Mouse (Mus musculus) stomach, postnatal 0 days (tissue): ENCODE measurements around the gene Gm973. TPM values are rescaled to one million over a fixed set of nuclear protein-coding genes. Genes with fewer than 3 reads are reported as not detected.
"Not testable (repeated sequence)": the region's sequence is repeated elsewhere in the genome, so short reads cannot be mapped to it uniquely, and the experiment has no call there.

Experiments used
- ATAC-seq: fragments of 200-750 bp; cut with Nextera tagmentation; 2 replicates; pipeline ENCODE4 v1.8.0; 2017; ENCODE audit not compliant: low FRiP score, low TSS enrichment
- DNase-seq: peaks from one replicate; pipeline ENCODE4 v3.0.0-alpha.2; 2016; ENCODE audit warnings: low spot score
- H3K27ac ChIP-seq: fragments of 300-500 bp; sonication (generic); replicated peaks from 2 replicates; pipeline ENCODE4 v1.5.1; 2014; ENCODE audit warnings: mild to moderate bottlenecking, control low read depth
- H3K27me3 ChIP-seq: fragments of 300-500 bp; sonication (generic); 2 replicates; pipeline ENCODE4 v1.6.1; 2014; ENCODE audit warnings: low read length; ENCODE audit not compliant: control insufficient read depth, insufficient read depth
- H3K36me3 ChIP-seq: fragments of 300-500 bp; sonication (generic); 2 replicates; pipeline ENCODE4 v1.6.1; 2014; ENCODE audit warnings: low read length, mixed read lengths; ENCODE audit not compliant: control insufficient read depth, insufficient read depth
- H3K4me1 ChIP-seq: fragments of 300-500 bp; sonication (generic); replicated peaks from 2 replicates; pipeline ENCODE4 v1.6.1; 2014; ENCODE audit warnings: antibody characterized with exemption; ENCODE audit not compliant: control insufficient read depth, insufficient read depth
- H3K4me2 ChIP-seq: fragments of 300-500 bp; sonication (generic); replicated peaks from 2 replicates; pipeline ENCODE4 v1.6.1; 2014; ENCODE audit warnings: low read depth, mild to moderate bottlenecking, control low read depth, moderate library complexity
- H3K4me3 ChIP-seq: fragments of 300-500 bp; sonication (generic); 2 replicates; pipeline ENCODE4 v1.5.1; 2014; ENCODE audit warnings: low read depth, low read length, control low read depth
- H3K9ac ChIP-seq: fragments of 300-500 bp; sonication (generic); 2 replicates; pipeline ENCODE4 v1.6.1; 2014; ENCODE audit warnings: mild to moderate bottlenecking, low read length, control low read depth, mixed read lengths
- H3K9me3 ChIP-seq: fragments of 300-500 bp; sonication (generic); 2 replicates; pipeline ENCODE4 v1.6.1; 2016; ENCODE audit warnings: low read length; ENCODE audit not compliant: control insufficient read depth
- CTCF ChIP-seq: IDR thresholded peaks from 2 replicates; pipeline ENCODE4 v1.5.1; 2016; ENCODE audit warnings: antibody characterized with exemption, low read depth, mild to moderate bottlenecking, moderate library complexity
- EP300 ChIP-seq: optimal IDR thresholded peaks from 2 replicates; pipeline ENCODE3; 2016; ENCODE audit warnings: antibody characterized with exemption
- WGBS: fragments of 180-500 bp; shearing (Covaris S2); extraction: QIAGEN DNeasy Blood & Tissue Kit; methylation state at CpG from one replicate; pipeline ENCODE4 v1.1.7; 2014; 5-methylcytosine and 5-hydroxymethylcytosine counted together
- polyA plus RNA-seq: library from polyadenylated mRNA; unstranded; fragments of >200 nt; fragmentation: Nextera tagmentation; extraction: Ambion mirVana; gene quantifications from 2 replicates; pipeline ENCODE4 v1.2.1, GENCODE M21; 2015

The Gm973 gene
- polyA plus RNA-seq, 1 experiment from 2014 or later: 0.51 TPM

DNA sequence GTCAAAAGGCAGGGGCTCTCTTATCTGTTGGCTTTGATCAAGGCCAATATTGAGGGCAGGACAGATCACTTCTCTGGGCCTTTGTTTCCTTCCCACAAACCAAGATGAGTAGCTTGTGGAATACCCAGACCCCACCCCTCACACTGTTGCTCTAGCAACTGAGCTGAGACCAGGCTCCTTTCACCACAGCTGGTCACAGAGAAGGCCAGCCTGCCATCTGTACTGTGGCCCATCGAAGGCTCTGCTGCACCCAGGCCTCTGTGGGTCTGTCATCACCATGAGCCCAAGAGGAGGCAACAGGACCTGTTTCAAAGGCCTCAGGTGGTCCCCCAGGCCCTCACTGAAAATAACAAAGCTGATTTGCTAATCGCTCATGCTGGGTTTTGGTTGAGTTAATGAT, 99.0 kb downstream of the Gm973 start:
- no peak overlapping the region for H3K9ac ChIP-seq
- H3K27ac ChIP-seq: no peak overlapping the region
- H3K4me3 ChIP-seq: no peak overlapping the region
- 75% methylated on average over 2 of the region's 2 CpGs for WGBS
- DNase-seq: no peak
- H3K27me3 ChIP-seq: no peaks in the 10 kb centered on the region
- TF ChIP-seq EP300: no peak
- no peak for TF ChIP-seq CTCF
- H3K36me3 ChIP-seq: no peaks in the 10 kb centered on the region
- no peaks in the 10 kb centered on the region for H3K9me3 ChIP-seq
- ATAC-seq: no peak
- no peak overlapping the region for H3K4me2 ChIP-seq
- no peaks in the 10 kb centered on the region for H3K4me1 ChIP-seq

- ATAC-seq (no peak), DNase-seq (no peak)
- Histone ChIP-seq H3K36me3 (no peaks in the 10 kb centered on the region), H3K4me2 (no peak overlapping the region), H3K27ac (no peak overlapping the region), H3K27me3 (no peaks in the 10 kb centered on the region), H3K9me3 (no peaks in the 10 kb centered on the region), H3K4me1 (no peaks in the 10 kb centered on the region), H3K4me3 (no peak overlapping the region), H3K9ac (no peak overlapping the region)
- no peak for TF ChIP-seq EP300
- TF ChIP-seq CTCF: no peak
- 84% methylated on average over 10 of the region's 10 CpGs for WGBS
Observed at GRCm38 (mm10) chr1:59619201-59619600, 103.1 kb downstream of the Gm973 start.

DNA sequence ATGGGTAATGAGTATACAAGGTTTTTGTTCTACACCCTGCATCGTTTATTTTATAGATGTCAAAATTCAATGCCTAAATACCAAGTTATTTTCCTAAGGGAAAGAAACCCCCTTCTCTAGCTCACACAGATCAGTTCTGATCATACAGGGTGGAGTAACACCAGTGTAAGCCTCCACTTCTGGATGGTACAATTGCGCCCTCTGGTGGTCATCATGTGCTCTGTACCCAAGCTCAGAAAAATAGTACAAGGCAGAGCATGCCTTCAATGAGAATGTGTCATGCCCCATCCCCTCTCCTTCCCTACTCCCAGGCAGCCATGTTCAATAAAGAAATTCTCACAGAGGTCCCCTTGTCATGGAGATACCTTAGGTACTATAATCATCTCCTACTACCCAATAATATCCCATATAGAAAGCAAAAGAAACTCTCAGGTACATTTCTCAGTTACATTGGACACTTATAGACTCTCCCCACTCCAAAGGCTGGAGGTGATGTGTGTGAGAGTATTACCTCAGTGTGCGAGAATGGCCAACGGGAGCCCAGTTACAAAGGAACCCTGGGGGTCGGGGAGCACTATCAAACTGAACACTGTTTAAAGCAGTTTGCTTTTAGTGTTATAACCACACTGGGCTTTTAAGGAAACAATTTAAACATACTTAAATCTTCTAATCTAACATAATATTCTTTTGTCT, 107.4 kb downstream of the Gm973 start:
- Histone ChIP-seq H3K9me3 (no peaks in the 10 kb centered on the region), H3K27ac (no peak overlapping the region), H3K4me3 (no peak overlapping the region), H3K36me3 (no peaks in the 10 kb centered on the region), H3K27me3 (no peaks in the 10 kb centered on the region), H3K9ac (no peak overlapping the region), H3K4me2 (no peak overlapping the region), H3K4me1 (no peaks in the 10 kb centered on the region)
- TF ChIP-seq CTCF (peak; percentile 99), EP300 (no peak)
- peak; percentile 75 for DNase-seq
- ATAC-seq: peak; percentile 86
- WGBS: 23% methylated on average over 5 of the region's 5 CpGs

- DNase-seq (no peak), ATAC-seq (no peak)
- H3K36me3 ChIP-seq: no peaks in the 10 kb centered on the region
- WGBS: 71% methylated on average over 5 of the region's 5 CpGs
- H3K4me2 ChIP-seq: no peak overlapping the region
- H3K4me1 ChIP-seq: no peaks in the 10 kb centered on the region
- H3K9ac ChIP-seq: no peak overlapping the region
- H3K9me3 ChIP-seq: no peaks in the 10 kb centered on the region
- no peak overlapping the region for H3K4me3 ChIP-seq
- H3K27me3 ChIP-seq: no peaks in the 10 kb centered on the region
- H3K27ac ChIP-seq: no peak overlapping the region
- TF ChIP-seq CTCF (no peak), EP300 (no peak)
Observed at GRCm38 (mm10) chr1:59625410-59625809, 109.3 kb downstream of the Gm973 start.

- Histone ChIP-seq H3K4me1 (no peaks in the 10 kb centered on the region), H3K9ac (no peak overlapping the region), H3K36me3 (no peaks in the 10 kb centered on the region), H3K4me3 (no peak overlapping the region), H3K9me3 (no peaks in the 10 kb centered on the region), H3K4me2 (no peak overlapping the region), H3K27ac (no peak overlapping the region), H3K27me3 (no peaks in the 10 kb centered on the region)
- DNase-seq: no peak
- 45% methylated on average over 6 of the region's 6 CpGs for WGBS
- TF ChIP-seq EP300: no peak
- TF ChIP-seq CTCF: no peak
- no peak for ATAC-seq
Observed at GRCm38 (mm10) chr1:59629194-59629593, 113.1 kb downstream of the Gm973 start.

DNA sequence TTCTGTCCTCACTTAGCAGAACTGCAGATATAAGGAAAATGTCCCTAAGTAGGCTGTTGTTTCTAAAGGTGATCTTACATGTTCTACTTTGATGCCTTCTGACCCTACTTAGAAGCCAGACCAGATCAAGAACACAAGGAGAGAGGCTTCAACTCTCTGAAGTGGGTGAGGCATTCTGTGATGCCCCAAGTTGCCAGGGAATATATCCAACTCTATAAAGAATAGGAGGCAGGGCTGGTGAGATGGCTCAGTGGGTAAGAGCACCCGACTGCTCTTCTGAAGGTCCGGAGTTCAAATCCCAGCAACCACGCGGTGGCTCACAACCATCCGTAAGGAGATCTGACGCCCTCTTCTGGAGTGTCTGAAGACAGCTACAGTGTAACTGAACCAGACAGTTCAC, 114.3 kb downstream of the Gm973 start:
- not testable (repeated sequence) for H3K36me3 ChIP-seq, H3K27ac ChIP-seq, H3K9me3 ChIP-seq, H3K27me3 ChIP-seq, ATAC-seq, H3K4me3 ChIP-seq, DNase-seq, H3K4me1 ChIP-seq, H3K4me2 ChIP-seq, H3K9ac ChIP-seq
- 91% methylated on average over 6 of the region's 6 CpGs for WGBS
